Mouse (Mus musculus): ENCODE data around the gene Ccin. TPM values are rescaled to one million over a fixed set of nuclear protein-coding genes. Genes with fewer than 3 reads are reported as not detected.

Ccin gene
- total RNA-seq, 1 experiment from 2014 or later: 1.6 TPM

DNA sequence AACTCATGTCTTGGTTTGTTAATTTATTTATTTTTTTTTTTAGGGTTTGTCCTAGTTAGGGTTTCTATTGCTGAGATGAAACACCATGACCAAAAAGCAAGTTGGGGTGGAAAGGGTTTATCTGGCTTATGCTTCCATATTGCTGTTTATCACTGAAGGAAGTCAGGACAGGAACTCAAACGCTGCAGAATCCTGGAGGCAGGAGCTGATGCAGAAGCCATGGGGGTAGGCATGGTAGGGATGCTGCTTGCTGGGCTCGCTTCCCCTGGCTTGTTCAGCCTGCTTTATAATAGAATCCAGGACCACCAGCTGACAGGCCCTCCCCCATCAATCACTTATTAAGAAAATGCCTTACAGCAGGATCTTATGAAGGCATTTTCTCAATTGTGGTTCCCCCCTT lies 27.6 kb downstream of the Ccin start:
- ATAC-seq (ENCODE audit: extremely low read depth, insufficient number of reproducible peaks, low FRiP score, poor library complexity, severe bottlenecking): no peak

DNA sequence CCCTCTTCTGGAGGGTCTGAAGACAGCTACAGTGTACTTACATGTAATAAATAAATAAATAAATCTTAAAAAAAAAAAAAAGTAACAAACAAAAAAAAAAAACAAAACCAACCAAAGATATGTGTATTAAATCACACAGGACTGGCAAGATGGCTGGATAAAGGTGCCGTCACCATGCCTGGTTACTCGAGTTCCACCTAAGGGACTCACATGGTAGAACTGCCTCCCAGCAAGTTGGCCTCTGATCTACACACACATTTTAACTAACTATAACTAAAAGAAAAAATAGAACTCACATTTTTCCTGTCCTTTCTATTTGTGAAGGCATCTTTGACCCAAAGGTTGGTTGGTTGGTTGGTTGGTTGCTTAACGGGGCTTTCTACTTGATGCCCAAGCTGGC lies 28.5 kb downstream of the Ccin start:
- ATAC-seq (ENCODE audit: extremely low read depth, insufficient number of reproducible peaks, low FRiP score, poor library complexity, severe bottlenecking): no peak

DNA sequence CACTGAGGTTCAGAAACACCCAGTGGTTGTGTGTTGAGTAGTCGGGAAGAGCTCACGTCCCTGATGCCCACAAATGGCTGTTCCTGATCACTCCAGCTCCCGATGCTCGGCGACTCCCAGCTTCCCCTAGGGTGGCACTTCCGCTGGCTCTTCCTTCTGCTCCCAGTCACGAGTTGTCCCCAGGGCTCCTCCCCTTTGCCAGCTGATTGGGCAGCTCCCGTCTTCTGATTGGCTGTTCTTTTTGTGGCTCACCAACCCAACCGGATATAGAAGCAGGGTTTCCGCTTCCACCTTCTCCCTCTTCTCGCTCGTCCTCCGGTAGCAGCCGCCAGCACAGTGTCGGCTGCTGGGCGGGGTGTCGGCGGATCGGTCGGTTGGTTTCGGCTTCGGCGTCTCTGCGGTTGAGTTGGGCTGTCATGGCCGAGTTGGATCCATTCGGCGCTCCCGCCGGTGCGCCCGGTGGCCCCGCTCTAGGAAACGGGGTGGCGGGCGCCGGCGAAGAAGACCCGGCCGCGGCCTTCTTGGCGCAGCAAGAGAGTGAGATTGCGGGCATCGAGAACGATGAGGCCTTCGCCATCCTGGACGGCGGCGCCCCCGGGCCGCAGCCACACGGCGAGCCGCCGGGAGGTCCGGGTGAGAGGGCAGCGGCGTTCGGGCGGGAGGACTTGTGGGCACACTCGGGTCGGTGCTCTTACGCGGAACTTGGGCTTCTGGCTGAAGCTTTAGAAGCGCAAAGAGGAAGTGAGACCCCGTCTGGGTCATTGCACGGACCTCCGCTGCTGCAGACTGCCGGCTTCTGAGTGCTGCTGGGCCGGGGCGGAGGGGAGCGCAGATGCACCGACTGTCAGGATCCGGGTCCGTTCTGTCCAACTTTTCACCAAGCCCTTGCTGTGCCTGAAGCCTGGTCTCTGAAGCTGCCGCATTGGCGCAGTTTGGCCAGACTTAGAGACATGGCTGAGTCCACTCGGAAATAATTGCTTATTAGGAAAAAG lies 29.4 kb downstream of the Ccin start:
- peak; percentile 86 for ATAC-seq (ENCODE audit: extremely low read depth, insufficient number of reproducible peaks, low FRiP score, poor library complexity, severe bottlenecking)

DNA sequence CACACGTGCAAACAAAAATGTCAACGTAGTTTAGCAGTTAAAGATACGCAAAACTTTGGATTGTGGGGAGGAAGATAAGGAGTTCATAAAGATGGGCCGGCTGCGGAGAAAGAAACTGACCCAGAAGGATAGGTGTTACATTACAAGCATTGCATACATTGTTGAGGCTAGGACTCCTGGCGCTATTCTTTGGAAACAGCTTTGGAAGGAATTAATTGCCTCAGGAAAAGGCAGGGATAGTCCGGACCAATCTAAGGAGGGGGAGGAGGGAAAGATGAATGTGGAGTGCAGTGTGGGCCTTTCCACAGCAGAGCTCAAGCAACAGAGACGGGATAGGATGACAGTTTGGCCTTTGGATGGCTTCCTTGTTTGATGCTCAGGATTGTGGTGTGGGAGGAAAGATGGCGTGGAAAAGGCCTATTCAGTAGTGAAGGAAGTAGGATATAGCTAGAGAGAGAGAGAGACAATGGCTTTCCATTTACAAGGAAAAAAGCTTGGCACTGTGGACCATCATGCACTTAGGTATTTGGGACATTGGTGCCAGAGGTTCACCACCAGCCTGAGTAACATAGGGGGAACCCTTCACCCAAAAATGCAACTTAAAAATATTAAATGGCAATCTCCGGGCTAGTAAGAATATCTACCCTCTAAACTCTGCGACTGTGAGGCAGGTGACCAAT lies 30.2 kb downstream of the Ccin start:
- no peak for ATAC-seq (ENCODE audit: extremely low read depth, insufficient number of reproducible peaks, low FRiP score, poor library complexity, severe bottlenecking)

DNA sequence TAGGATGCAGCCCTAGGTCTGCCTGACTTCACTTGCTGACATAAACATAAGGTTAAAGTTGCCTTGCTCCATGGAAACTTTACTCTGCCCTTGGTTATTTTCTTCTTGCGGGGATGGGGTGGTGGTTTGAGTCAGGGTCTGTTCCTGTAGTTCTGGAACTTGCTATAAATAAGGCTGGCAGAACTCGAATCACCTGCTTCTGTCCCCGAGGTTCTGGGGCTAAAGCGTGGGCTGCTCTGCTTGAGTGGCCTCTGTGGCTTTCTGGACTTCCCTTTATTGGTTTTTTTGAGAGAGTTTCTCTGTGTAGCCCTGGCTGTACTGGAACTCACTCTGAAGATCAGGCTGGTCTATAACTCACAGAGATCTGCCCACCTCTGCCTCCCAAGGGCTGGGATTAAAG lies 32.8 kb downstream of the Ccin start:
- ATAC-seq (ENCODE audit: extremely low read depth, insufficient number of reproducible peaks, low FRiP score, poor library complexity, severe bottlenecking): no peak

DNA sequence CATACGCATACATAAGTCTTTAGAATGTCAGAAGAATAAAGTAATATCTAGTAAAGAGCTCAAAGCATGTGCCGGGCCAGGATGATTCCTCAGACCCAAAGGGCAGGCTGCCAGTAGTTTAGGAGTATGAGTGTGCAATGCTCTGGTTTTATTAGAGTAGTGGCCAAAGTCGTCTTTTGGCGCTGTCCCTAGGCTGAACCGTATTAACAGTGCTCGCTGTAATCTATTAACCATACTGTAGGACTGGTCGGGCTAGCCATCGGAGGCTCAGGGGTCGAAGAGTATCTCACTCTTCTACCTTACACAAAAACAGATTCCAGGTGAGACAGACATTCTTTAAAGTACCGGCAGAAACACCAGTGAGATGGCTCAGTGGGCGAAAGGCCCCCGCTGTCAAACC lies 33.5 kb downstream of the Ccin start:
- ATAC-seq (ENCODE audit: extremely low read depth, insufficient number of reproducible peaks, low FRiP score, poor library complexity, severe bottlenecking): no peak

DNA sequence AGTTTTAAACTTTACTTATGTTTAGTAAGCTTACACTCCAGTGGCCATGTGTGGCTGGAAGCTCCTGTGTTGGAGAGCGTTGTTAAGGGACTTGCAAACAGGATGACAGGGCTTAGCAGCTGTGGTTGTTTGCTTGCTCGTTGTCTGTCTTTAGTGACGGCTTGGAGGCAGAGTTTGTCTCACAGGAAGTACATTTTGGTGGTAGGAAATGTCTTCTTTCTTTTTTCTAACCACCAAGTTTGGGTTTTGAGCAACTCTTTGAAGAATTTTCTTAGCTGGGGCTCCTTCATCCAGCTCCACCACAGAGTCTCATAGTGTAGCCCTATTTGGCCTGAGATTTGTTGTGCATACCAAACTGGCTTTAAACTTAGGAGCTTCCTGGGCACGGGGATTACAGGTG lies 39.0 kb downstream of the Ccin start:
- ATAC-seq (ENCODE audit: extremely low read depth, insufficient number of reproducible peaks, low FRiP score, poor library complexity, severe bottlenecking): peak; percentile 35

DNA sequence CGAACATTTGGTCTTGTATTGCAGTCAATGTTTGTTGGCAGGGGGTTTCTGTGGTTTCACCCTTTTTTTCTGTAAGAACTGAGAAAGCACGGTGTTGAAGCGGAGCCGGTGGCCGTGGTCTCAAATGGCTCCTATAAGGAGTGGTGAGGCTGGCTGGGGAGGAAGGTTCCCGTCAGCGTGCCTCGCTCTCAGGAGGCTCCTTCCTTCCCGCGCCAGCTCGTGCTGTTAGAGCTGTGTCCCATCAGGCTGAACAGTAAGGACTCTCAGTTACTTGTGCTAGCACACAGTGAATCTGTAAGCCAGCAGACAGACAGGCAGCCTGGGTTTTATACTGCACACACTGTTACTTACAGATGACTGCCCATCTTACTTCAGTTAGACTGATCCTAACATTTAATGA lies 39.5 kb downstream of the Ccin start:
- ATAC-seq (ENCODE audit: extremely low read depth, insufficient number of reproducible peaks, low FRiP score, poor library complexity, severe bottlenecking): no peak

DNA sequence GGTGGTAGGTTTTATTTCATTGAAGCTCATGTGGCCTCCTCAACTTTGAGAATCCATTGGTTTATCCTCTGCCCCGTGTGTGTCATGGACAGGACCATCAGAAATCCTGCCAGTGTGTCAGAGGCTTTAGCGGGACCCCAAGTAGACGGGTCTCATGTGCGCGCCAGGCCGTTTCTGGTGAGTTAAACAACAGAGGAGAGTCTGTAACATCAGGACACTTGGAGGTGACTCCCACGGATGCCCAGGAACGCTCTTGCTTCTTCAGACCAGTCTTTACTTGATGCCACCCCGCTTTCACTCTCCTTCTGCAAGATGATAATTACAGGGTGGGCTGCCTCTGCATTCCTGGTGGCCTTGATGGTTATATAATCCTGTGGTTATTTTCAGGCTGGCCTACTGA lies 40.4 kb downstream of the Ccin start:
- ATAC-seq (ENCODE audit: extremely low read depth, insufficient number of reproducible peaks, low FRiP score, poor library complexity, severe bottlenecking): no peak

DNA sequence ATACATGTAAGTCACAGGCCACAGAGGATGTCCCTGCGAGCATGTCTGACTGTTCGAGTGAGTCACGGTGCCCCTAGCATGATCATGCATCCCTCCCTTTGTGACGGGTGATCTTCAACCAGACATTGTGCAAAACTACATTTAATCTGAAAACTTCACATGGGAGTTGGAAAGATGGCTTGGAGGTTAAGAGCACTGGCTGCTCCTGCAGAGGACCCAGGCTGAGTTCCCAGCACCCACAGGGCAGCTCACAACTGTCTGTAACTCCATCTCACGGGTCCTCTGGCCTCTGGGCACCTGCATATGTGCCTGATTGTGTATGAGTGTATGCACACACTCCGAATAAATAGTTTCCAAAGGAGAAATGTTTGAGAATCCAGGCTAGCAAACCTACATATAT lies 41.0 kb downstream of the Ccin start:
- no peak for ATAC-seq (ENCODE audit: extremely low read depth, insufficient number of reproducible peaks, low FRiP score, poor library complexity, severe bottlenecking)

DNA sequence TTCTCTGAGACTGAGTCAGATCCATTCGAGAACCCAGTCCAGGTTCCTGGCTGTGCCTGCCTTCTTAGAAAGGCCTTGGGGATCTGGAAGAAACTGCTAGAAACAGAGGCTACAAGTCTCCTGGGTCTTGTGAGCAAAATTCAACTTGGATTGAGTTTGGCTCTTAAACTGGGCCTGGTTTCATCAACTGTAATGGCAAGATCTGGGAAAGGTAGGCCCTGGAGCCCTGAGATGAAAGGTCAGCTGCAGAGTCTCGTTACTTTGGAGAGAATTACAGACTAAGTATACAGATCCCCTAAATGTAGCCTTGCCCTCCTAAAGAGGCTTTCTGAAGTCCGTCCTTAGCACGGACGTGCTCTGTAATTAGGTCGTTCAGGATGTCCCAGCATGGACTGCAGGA lies 42.3 kb downstream of the Ccin start:
- ATAC-seq (ENCODE audit: extremely low read depth, insufficient number of reproducible peaks, low FRiP score, poor library complexity, severe bottlenecking): no peak

DNA sequence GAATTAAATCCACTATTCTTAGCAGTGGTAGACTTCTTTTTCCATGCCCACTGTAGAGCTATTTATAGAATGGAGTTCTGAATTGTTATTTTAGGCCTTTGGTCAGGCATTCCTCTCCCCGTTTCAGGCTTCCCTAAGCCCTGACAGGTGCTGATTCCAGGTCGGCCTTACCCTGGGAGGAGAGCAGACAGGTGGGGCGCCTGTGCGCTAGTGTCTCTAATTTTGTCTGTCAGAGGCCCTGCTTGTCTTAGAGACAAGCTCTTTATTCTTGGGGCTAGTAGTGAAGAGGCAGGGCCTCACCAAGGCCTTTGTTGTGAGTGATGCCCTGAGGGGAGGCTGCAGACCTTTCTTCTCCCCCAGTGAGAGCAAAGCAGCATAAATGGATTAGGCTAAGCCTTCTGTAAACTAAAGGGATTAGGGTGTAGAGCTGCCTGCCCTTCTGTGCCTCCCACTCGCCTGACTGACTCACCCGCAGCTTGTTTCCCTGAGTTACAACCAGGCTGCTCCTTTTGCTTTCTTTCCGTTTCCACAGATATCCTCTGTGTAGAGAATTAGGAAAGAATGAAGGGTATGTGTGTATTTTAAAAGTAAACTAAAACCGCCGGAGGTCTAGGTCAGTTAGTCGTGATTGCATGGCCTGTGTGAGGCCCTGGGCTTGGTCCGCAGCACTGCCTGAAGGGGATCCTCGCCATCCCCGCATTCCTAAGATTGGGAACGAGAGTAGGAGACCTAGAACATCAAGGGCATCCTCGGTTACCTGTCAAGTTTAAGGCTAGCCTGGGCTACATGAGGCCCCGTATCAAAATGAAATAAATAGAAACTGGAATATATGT lies 45.2 kb downstream of the Ccin start:
- no peak for ATAC-seq (ENCODE audit: extremely low read depth, insufficient number of reproducible peaks, low FRiP score, poor library complexity, severe bottlenecking)

DNA sequence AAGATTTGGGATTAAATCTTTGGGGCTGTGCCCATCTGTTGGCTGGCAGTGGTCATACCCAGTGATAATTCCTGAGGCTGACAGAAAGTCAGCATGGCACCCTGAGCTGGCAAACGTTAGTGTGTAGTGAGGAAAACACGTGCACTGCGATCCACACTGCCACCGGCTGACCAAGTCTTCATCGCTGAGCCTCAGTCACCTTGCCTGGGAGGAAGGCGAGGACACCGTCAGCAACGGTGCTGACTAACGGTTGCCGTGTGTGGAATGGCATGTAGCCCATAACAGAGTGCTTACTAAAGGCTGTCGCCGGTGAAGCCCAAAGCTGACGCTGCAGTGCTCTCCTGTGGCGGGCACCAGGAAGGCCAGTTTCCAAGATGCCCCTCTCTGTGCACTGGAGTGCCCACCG lies 46.4 kb downstream of the Ccin start:
- no peak for ATAC-seq (ENCODE audit: extremely low read depth, insufficient number of reproducible peaks, low FRiP score, poor library complexity, severe bottlenecking)

DNA sequence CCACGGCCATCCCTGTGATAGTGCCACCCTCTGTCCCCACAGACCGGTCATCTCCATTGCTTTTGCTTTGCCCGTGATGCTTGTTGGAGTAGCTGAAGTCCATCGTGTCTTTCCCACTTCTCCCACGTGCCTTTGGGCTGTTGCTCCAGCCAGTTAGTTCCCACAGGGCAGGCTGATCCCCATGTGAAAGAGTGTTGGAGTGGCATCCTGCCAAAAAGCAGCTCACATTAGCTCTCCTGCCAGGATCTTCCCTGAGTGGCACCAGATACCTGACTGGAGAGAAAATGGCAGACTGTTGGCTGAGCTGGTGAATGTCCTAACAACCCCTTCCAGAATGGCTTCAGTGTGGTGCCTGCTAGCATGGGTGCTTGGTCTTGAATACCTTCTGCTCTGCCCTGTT lies 48.2 kb downstream of the Ccin start:
- ATAC-seq (ENCODE audit: extremely low read depth, insufficient number of reproducible peaks, low FRiP score, poor library complexity, severe bottlenecking): no peak

Other genes with a start within 250 kb of the Ccin start
- gene Olfr159, start 212.5 kb upstream of the Ccin start, total RNA-seq (2017): not detected in 2 replicates
- gene Olfr156, start 159.6 kb upstream of the Ccin start, total RNA-seq (2017): not detected in 2 replicates
- not detected in 2 replicates for gene Olfr157, start 143.3 kb upstream of the Ccin start, total RNA-seq (2017)
- not detected in 2 replicates for gene Olfr155, start 131.9 kb upstream of the Ccin start, total RNA-seq (2017)
- gene Reck, start 108.0 kb upstream of the Ccin start, total RNA-seq (2017): 0.86 and 2.9 TPM in 2 replicates
- 257 and 262 TPM in 2 replicates for gene Glipr2, start 26.1 kb upstream of the Ccin start, total RNA-seq (2017)
- gene Clta, start 21.0 kb downstream of the Ccin start, total RNA-seq (2017): 339 TPM in 2 replicates
- gene Gne, start 100.7 kb downstream of the Ccin start, total RNA-seq (2017): 22.9 and 23.8 TPM in 2 replicates

Data from neutrophil, adult 5-6 weeks (primary cell).